Mouse (Mus musculus): ENCODE results near the gene Tex19.1.

GRCm38 (mm10) chr11:121156411-121156891 is 10.5 kb downstream of the Tex19.1 start:
- TF ChIP-seq CTCF (IDR thresholded peaks at IDR 0.05; ENCODE audit: low read depth, low read length) (no peak), TAL1 (conservative IDR thresholded peaks at IDR 0.05; ENCODE audit: low read depth, low read length) (no peak), GATA1 (IDR thresholded peaks at IDR 0.05; ENCODE audit: borderline replicate concordance, low read length) (no peak), POLR2AphosphoS5 (IDR thresholded peaks at IDR 0.05; ENCODE audit: insufficient replicate concordance, low read depth, low read length) (no peak)

Measured in G1E (cell line).